Mouse (Mus musculus) cerebellum, adult 11 months (tissue): Measurements from ENCODE around the gene Mrpl28.
A peak's percentile ranks its signal among the peaks of the same experiment; 100 is the strongest.
"Not testable (repeated sequence)": the region's sequence is repeated elsewhere in the genome, so short reads cannot be mapped to it uniquely, and the experiment has no call there.

Experiments
- DNase-seq: peaks from one replicate; pipeline ENCODE4 v3.0.0; 2022

The Mrpl28 gene

DNA sequence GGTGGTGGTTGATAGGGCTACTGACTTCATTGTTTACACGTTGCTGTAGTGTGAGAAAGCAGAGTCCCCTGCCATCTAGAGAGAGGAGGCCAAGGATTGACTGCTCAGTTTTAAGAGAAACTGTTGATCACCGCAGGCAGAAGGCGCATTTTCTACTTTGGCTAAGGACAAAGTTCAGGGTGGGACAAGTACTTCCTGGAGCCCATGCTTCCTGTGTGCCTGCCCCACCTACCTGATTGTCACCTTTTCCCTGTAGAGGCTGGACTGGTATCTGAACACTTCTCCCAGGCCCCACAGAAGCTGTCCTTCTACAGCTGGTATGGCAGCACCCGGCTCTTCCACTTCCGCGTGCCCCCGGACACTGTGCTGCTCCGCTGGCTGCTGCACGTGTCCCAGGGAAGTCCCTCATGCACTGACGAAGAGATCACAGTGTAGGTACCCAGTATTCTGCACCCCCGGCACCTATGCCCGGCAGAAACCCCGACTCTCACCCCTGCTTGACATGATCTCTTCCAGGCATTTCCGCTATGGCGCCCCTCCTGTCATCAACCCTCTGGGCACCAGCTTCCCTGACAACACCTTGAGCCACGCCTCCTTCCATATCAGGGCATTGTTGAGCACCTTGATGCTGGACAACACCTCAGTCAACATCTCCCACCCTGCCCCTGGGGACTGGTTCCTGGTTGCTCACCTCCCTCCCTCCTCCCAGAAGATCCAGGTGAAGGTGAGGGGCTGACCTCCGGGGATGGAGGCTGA lies 6.6 kb upstream of the Mrpl28 start:
- no peak for DNase-seq

DNA sequence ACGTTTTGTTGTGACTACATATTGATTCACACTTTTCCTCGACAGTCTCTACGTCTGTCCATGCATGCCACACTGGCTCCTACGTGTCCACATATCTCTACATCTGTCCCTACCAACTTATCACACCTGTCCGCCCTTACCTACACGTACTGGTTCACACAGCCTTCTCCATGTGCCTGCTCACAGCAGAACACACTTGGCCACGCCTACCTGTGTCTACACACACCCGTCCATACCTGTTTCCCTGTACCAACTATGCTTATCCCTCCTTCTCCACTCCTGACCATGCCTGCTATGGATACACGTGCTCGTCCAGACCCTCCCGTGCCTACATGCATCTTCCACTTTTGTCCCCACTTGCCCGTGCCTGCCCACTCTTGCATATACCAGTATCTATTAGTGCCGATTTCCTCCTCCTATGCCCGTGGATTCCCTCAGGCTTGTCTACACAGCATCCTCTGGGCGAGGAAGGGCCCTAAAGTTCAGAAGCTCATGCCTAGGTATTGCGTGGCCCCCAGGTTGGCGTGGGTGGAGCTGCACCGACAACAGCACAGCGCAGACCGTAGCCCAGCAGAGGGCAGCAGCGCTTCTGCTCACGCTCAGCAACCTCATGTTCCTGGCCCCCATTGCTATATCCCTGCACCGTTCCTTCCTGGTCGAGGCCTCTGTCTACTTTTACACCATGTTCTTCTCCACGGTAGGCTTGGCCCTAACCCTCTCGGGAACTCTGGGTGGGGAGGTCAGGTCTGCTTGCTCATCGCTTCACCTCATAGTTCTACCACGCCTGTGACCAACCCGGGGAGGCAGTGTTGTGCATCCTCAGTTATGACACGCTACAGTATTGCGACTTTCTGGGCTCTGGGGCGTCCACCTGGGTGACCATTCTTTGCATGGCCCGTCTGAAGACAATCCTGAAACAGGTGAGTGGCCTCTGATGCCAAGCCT lies 3.3 kb upstream of the Mrpl28 start:
- DNase-seq = no peak

DNA sequence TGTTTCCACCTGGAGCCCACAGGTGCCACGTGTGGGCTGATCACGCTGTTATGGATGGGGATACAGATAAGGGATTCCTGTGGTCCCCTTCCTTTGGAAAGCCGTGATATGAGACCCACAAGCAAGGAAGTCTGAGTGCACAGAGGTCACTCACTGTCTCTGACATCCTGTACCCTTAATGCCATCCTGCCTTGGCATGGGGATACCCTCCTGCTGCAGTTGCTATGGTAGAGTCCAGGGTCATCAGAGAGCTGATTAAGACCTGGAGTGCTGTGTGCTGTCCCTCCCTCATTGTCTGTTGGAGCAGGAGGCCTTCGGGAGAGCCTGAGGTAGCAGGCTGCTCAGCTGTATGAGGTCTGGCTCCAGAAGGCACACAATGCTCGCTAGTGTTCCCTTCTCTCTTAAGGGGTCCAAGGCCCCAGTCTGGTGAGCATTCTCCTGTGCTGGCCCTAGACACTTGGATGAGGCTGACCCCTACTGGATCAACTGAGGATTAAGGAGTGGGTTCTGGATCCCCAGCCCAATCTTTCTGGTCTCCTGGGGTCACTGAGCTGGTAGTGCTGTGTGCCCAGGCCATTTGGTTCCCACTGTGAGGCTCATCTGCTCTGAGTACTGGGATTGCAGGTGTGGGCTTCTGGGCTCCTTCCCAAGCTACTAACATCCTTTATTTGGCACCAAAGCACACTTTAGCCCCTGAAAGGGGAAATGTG lies 714 bp upstream of the Mrpl28 start:
- no peak for DNase-seq

GRCm38 (mm10) chr17:26124560-26124959 lies 1.3 kb downstream of the Mrpl28 start:
- DNase-seq = no peak

DNA sequence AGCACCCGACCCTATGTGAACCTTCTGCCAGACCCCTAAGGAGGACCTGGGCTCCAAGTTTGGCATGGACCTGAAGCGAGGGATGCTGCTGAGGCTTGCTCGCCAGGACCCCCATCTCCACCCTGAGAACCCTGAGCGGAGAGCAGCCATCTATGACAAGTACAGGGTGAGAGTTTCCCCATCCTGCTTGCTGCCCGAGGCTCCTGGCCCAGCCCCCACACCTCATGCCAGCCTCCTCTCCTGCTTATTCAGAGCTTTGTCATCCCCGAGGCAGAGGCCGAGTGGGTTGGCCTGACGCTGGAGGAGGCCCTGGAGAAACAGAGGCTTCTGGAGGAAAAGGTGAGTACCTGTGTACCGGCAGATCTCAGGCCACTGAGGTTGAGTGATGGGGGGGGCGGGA lies 1.9 kb downstream of the Mrpl28 start:
- no peak for DNase-seq

DNA sequence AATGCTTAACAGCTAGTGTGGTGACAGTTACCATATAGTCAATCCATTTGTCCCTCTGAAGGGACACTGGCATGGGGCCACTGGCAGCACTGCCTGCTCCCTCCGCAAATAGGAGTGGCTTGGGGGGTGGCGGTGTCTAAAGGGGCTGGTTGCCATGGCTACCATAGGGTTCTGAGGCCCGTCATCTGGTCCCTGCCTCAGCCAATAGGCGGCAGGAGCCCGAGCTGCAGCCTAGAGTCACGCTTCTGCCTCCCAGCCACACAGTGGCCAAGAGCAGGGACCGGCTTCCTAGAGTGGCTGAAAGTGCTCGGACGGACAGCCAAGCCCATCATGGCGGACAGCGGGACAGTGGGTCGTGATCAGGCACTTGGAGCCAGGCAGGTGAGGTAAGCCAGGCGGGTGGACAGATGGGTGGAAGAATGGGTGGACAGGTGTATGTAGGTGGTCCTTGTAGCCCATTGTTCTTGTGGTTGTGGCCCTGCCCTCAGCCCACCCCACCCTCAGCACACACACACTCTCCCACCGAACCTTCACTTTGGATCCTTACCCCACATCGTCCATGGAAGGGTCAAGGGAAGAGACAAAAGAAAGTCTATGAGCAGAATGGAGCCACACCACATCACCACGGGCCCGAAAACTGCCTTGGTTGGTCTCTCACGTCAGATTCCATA lies 7.9 kb downstream of the Mrpl28 start:
- no peak for DNase-seq

DNA sequence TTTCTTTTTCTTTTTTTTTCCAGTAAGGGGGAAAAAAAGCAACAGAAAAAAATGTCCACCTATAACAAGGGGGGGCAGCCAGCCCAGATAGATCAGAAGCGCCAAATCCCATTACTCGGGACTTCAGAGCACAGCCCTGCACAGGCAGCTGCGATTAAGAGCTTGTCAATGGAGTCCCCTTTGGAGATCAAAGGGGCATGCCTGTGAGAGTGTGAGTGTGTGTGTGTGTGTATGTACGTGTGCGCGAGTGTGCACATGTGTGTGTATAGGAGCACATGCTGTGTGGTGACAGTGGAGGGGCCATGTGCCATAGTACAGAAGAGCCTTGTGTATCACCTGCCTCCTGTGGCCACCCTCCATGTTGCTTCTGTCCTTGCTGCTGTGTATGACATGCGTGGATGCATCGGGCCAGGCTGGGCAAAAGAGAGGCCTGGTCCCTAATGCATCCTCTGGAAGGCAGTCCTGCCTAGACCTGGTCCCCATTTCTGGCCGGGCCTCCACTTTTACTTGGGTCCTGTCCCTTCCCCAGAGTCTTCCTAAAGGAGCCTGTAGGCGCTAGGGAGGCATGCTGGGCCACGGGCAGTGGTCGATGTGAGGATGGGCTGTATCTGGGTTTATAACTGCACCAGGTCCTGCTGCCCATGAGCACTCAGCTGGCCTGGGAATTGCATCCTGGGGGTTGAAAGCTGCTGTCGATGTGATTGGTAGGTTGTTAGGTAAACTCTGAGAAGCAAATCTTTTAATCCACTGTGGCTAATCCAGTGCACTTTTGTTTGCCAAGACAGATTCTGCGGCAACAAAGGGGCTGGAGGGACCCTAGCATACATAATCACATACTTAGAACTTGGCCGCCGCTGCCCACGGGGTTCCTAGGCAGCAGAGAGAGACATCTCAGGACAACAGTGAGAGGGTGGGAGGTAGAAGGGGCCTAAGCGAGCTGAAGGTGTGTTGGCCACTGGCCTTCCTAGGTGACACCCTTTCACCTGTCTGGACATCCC lies 8.9 kb downstream of the Mrpl28 start:
- no peak for DNase-seq

GRCm38 (mm10) chr17:26137106-26137750 lies 13.9 kb downstream of the Mrpl28 start:
- DNase-seq = no peak

DNA sequence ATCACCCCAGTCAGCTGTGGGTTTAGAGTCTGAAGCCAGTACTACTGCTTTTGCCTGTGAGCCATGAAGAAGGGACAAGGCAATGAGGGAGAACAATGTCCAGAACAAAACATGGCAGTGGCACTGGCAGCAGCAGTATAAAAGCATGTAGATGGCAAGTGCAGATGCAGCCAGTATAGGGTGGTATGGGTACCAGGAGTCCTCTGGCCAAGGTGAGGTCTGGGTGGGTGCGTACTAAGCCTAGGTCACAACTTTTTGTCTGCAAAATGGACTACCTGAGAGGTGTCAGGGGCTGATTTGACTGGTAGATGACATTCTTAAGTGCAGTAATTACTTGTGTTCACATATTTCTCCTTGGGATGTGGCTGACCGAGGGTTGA lies 14.4 kb downstream of the Mrpl28 start:
- DNase-seq = no peak

DNA sequence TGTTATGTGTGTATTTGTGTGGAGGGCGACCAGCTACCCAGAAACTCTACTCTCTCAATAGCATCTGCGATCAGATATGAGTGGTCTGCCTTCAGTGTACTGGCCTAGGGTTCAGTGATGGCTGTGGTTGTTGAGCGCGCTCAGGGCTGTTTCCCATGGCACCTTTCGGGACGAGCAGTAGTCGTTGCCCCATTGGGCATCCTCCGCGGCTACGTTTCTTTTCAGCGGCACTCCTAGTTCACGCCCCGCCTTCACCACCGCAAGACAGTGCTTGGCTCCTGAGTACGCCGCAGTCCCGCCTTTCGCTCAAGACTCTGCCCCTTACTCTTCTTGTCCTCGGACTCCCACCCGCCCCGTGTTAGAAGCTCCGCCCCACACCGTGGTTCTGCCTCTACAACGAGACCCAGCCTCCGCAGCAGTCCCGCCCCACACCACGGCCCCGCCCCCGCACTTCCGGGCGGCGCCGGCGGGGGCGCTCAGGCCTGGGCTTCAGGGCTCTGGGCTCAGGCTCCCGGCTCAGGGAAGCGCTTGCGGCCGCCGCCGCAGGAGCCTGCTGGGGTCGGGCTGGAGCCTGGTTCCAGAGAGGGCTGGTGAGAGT lies 15.0 kb downstream of the Mrpl28 start, which contains the start of gene Axin1:
TSS of gene Axin1 (plus strand) at position 450 of the 598 bp plus-strand sequence.
- DNase-seq = peak; percentile 92

GRCm38 (mm10) chr17:26138901-26139381 lies 15.6 kb downstream of the Mrpl28 start:
- DNase-seq = no peak

GRCm38 (mm10) chr17:26142796-26143195 lies 19.5 kb downstream of the Mrpl28 start:
- DNase-seq = no peak

DNA sequence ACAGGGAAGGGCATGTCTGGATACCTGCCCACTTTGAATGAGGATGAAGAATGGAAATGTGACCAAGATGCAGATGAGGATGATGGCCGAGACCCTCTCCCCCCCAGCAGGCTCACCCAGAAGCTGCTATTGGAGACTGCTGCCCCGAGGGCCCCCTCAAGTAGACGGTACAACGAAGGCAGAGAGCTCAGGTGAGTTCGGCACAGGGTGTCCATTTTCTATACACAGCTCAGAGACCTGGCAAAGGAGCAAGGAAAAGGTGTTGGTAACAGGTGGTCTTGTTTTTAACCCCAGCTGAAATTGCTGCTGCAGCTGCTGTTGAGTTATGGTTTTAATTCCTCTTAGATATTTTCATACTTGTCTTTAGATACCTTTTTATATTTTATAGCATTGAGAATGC lies 20.1 kb downstream of the Mrpl28 start:
- no peak for DNase-seq

DNA sequence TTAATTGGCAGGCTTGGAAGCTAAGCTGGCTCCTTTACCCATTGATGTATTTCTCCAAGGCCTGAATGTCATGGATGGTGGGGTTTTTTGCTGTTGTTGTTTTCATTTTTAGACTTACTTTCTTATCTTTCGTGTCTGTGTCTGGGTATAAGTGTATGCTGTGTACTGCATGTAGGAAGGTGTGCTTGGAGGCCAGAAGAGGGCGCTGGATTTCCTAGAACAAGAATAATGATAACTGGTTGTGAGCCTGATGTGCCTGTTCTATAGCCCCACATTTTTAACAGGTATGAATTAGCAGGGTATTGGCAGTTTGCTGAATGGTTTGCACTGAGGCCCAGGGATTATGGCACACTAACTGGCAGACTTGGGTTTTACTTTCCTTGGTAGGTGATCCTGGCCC lies 25.8 kb downstream of the Mrpl28 start:
- no peak for DNase-seq

DNA sequence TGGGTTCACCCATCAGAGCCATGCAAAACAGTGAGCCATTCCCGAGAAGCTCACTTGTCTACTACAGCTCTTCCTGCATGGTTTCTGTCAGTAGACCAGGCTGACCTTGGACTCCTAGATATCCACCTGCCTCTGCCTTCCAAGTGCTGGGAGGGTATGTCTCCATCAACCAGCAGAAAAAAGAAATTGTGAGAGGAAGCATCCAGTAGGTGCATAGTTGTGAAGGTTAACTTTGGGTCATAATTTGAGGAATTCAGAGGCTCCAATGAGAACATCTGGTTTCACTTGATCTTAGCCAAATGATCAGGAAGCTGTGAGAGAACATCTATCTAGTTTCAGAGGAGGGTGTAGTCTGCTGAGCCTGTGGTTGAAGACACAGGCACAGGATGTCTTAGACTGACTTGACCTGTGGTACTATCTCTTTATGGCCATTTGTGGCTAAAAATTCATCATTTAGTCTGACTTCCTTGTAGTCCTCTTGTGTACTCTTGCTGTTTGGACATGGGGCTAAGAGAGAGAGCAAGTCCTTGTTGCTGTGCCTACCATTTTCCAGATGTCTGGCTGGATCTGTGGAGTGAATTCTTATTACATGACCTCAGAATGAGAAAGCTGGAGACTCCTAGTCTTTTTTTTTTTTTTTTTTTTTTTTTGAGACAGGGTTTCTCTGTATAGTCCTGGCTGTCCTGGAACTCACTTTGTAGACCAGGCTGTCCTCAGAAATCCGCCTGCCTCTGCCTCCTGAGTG lies 28.8 kb downstream of the Mrpl28 start:
- no peak for DNase-seq

GRCm38 (mm10) chr17:26162736-26163135 lies 39.4 kb downstream of the Mrpl28 start:
- no peak for DNase-seq

DNA sequence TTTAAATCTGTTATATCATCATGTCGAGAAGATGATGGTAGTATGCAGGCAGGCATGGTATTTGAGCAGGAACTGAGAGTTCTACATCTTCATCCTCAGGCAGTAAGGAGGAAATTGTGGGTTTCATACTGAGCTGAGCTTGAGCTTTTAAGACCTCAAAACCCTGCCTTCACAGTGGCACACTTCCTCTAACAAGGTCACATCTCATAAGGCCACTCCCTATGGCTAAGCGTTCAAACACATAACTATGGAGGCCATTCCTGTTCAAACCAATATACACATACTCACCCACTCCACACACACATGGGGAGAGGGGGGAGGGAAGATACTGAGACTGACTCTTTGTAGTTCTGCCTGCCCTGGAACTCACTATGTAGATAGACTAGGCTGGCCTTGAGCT lies 44.7 kb downstream of the Mrpl28 start:
- DNase-seq = no peak

GRCm38 (mm10) chr17:26175248-26175647 lies 51.9 kb downstream of the Mrpl28 start:
- not testable (repeated sequence) for DNase-seq
